Mouse (Mus musculus) stomach, embryonic 14.5 days (tissue): ENCODE results near the gene Nr6a1. TPM values are rescaled to one million over a fixed set of nuclear protein-coding genes. Genes with fewer than 3 reads are reported as not detected.
A peak's percentile ranks its signal among the peaks of the same experiment; 100 is the strongest.

Source experiments
- ATAC-seq: fragments of 200-750 bp; cut with Nextera tagmentation; 2 replicates; pipeline ENCODE4 v1.8.0; 2017; ENCODE audit warnings: low read depth, moderate TSS enrichment; ENCODE audit not compliant: insufficient number of reproducible peaks, insufficient read depth, low FRiP score
- H3K27ac ChIP-seq: fragments of 300-500 bp; sonication (generic); 2 replicates; pipeline ENCODE4 v1.5.1; 2014; ENCODE audit warnings: mild to moderate bottlenecking, low read length, moderate library complexity, mixed read lengths
- H3K27me3 ChIP-seq: fragments of 300-500 bp; sonication (generic); 2 replicates; pipeline ENCODE4 v1.6.1; 2014; ENCODE audit warnings: low read length, control low read depth, mixed read lengths; ENCODE audit not compliant: control insufficient read depth, insufficient read depth
- H3K36me3 ChIP-seq: fragments of 300-500 bp; sonication (generic); 2 replicates; pipeline ENCODE4 v1.6.1; 2014; ENCODE audit warnings: mild to moderate bottlenecking, control low read depth, low read length, moderate library complexity, mixed read lengths; ENCODE audit not compliant: control insufficient read depth, insufficient read depth
- H3K4me1 ChIP-seq: fragments of 300-500 bp; sonication (generic); 2 replicates; pipeline ENCODE4 v1.6.1; 2014; ENCODE audit warnings: low read length, control low read depth, mixed read lengths; ENCODE audit not compliant: control insufficient read depth, insufficient read depth
- H3K4me2 ChIP-seq: fragments of 300-500 bp; sonication (generic); replicated peaks from 2 replicates; pipeline ENCODE4 v1.6.1; 2014; ENCODE audit warnings: low read depth, low read length, control low read depth
- H3K4me3 ChIP-seq: fragments of 300-500 bp; sonication (generic); 2 replicates; pipeline ENCODE4 v1.5.1; 2014; ENCODE audit warnings: low read depth, low read length, control low read depth
- H3K9ac ChIP-seq: fragments of 300-500 bp; sonication (generic); replicated peaks from 2 replicates; pipeline ENCODE4 v1.6.1; 2014; ENCODE audit warnings: low read depth, mild to moderate bottlenecking, control low read depth, low read length, moderate library complexity, mixed read lengths
- H3K9me3 ChIP-seq: fragments of 300-500 bp; sonication (generic); 2 replicates; pipeline ENCODE4 v1.6.1; 2016; ENCODE audit warnings: low read depth, low read length, control low read depth; ENCODE audit not compliant: control insufficient read depth
- WGBS: fragments of 180-500 bp; shearing (Covaris S2); extraction: QIAGEN DNeasy Blood & Tissue Kit; methylation state at CpG from one replicate; pipeline ENCODE4 v1.1.7; 2014; 5-methylcytosine and 5-hydroxymethylcytosine counted together
- polyA plus RNA-seq: library from polyadenylated mRNA; unstranded; fragments of >200 nt; fragmentation: Nextera tagmentation; extraction: Ambion mirVana; gene quantifications from 2 replicates; pipeline ENCODE4 v1.2.1, GENCODE M21; 2014

Nr6a1 gene
- polyA plus RNA-seq, 1 experiment from 2014 or later: 2.6 TPM

- Histone ChIP-seq H3K27me3 (no peaks in the 10 kb centered on the region), H3K4me2 (no peak overlapping the region), H3K36me3 (no peaks in the 10 kb centered on the region), H3K9me3 (no peaks in the 10 kb centered on the region), H3K9ac (no peak overlapping the region), H3K4me1 (peaks cover 5% of the 10 kb centered on the region; the same call in 1 of the 2 replicates), H3K4me3 (no peak overlapping the region), H3K27ac (no peak overlapping the region)
- ATAC-seq: no peak
- 75% methylated on average over 2 of the region's 2 CpGs for WGBS
Observed at GRCm38 (mm10) chr2:38777326-38777725, 150.2 kb downstream of the Nr6a1 start.

- Histone ChIP-seq H3K9me3 (no peaks in the 10 kb centered on the region), H3K36me3 (no peaks in the 10 kb centered on the region), H3K27me3 (no peaks in the 10 kb centered on the region), H3K9ac (no peak overlapping the region), H3K27ac (no peak overlapping the region), H3K4me1 (peaks cover 8% of the 10 kb centered on the region; the same call in 1 of the 2 replicates), H3K4me2 (no peak overlapping the region), H3K4me3 (no peak overlapping the region)
- WGBS: 80% methylated on average over 2 of the region's 2 CpGs
- no peak for ATAC-seq
Observed at GRCm38 (mm10) chr2:38774936-38775335, 152.6 kb downstream of the Nr6a1 start.

GRCm38 (mm10) chr2:38771478-38771797, 156.1 kb downstream of the Nr6a1 start:
- Histone ChIP-seq H3K4me3 (no peak overlapping the region), H3K9ac (no peak overlapping the region), H3K4me1 (peaks cover 8% of the 10 kb centered on the region; the same call in 1 of the 2 replicates), H3K27me3 (no peaks in the 10 kb centered on the region), H3K4me2 (no peak overlapping the region), H3K9me3 (no peaks in the 10 kb centered on the region), H3K27ac (no peak overlapping the region; the same call in 1 of the 2 replicates), H3K36me3 (no peaks in the 10 kb centered on the region)
- ATAC-seq: peak; percentile 28; the same call in 1 of the 2 replicates
- 31% methylated on average over 2 of the region's 2 CpGs for WGBS

DNA sequence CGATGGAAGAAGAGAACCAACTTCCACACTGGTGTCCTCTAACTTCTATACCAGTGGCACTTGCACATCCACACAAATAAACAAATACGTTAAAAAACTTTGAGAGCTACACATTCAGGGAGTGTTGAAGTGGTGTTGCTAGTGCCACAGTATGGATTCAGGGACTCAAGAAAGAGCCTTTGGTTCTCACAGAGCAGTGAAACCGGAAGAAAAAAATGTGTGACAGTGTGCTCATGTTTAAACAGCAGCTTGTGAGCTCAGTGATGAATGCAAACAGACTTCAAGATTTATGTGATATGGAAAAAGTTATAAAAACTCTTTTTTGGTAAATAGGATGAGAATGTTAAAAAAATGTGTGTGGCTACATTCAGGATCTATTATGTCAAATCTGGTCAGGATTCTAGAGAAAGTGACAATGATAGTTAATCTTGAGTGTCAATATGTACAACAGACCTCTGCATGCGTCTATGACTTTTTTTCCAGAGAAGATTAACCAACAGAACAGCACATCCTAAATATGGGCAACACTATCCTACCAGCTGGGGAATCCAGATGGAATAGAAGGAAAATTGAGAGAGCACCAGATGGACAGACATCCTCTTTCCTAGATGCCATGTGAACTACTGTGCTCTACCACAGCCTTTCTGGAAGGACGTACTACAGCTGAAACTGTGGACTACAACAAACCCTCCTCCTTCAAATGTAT, 156.6 kb downstream of the Nr6a1 start:
- H3K4me2 ChIP-seq: no peak overlapping the region
- H3K4me1 ChIP-seq: peaks cover 8% of the 10 kb centered on the region; the same call in 1 of the 2 replicates
- no peak overlapping the region for H3K9ac ChIP-seq
- WGBS: 51% methylated on average over 5 of the region's 5 CpGs
- H3K36me3 ChIP-seq: no peaks in the 10 kb centered on the region
- H3K27ac ChIP-seq: no peak overlapping the region; the same call in 1 of the 2 replicates
- no peaks in the 10 kb centered on the region for H3K27me3 ChIP-seq
- H3K4me3 ChIP-seq: no peak overlapping the region
- no peaks in the 10 kb centered on the region for H3K9me3 ChIP-seq
- no peak for ATAC-seq

GRCm38 (mm10) chr2:38767177-38767931, 160.1 kb downstream of the Nr6a1 start:
- H3K9ac ChIP-seq: no peak overlapping the region
- no peak overlapping the region for H3K27ac ChIP-seq
- no peak for ATAC-seq
- no peaks in the 10 kb centered on the region for H3K36me3 ChIP-seq
- no peaks in the 10 kb centered on the region for H3K27me3 ChIP-seq
- H3K4me1 ChIP-seq: peaks cover 8% of the 10 kb centered on the region; the same call in 1 of the 2 replicates
- no peak overlapping the region for H3K4me3 ChIP-seq
- H3K9me3 ChIP-seq: no peaks in the 10 kb centered on the region
- 75% methylated on average over 4 of the region's 4 CpGs for WGBS
- no peak overlapping the region for H3K4me2 ChIP-seq

DNA sequence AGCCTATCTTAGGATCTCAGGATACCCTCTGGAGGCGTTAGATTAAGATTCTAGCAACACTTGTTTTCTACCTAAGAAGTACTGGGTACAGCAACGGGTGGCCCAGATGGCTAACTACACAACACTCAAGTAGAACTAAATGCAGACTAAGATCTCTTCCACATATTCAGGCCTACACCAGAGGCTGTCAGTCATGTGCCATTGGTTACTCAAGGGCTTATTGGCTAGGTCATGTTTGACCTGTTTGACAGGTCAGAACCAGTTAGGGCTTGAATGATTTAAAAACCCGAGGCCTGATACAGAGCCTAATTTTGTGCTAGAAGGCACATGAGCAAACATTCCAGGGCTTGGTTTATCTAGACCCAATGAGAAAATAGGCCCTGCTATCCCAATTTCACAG, 187.6 kb downstream of the Nr6a1 start:
- H3K27me3 ChIP-seq: no peaks in the 10 kb centered on the region
- no peak overlapping the region for H3K4me3 ChIP-seq
- no peak overlapping the region for H3K4me2 ChIP-seq
- no peaks in the 10 kb centered on the region for H3K9me3 ChIP-seq
- peak; percentile 46; the same call in 1 of the 2 replicates for ATAC-seq
- no peaks in the 10 kb centered on the region for H3K36me3 ChIP-seq
- no peak overlapping the region for H3K27ac ChIP-seq
- H3K4me1 ChIP-seq: no peaks in the 10 kb centered on the region
- no peak overlapping the region for H3K9ac ChIP-seq
- 79% methylated on average over 3 of the region's 3 CpGs for WGBS

DNA sequence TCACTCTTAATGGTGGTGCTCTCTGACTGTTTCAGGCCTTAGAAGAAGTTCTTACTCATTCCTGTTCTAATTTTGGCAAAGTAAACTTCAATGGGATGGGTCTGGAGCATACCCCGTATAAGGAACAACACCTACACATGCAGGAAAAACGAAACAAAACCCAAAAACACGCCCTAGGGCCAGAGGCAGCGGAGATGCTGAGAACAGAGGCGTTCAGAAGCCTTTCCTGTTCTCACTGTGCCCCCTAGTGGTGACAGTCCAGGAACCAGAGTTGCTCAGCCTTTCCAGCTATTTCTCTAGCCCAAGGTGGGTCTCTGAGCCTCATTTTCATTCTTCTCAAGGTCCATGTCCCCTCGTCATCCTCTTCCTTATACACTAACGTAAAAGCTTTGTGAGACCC, 188.1 kb downstream of the Nr6a1 start:
- Histone ChIP-seq H3K4me2 (no peak overlapping the region), H3K4me3 (no peak overlapping the region), H3K9ac (no peak overlapping the region), H3K9me3 (no peaks in the 10 kb centered on the region), H3K4me1 (no peaks in the 10 kb centered on the region), H3K27me3 (no peaks in the 10 kb centered on the region), H3K27ac (no peak overlapping the region), H3K36me3 (no peaks in the 10 kb centered on the region)
- ATAC-seq: no peak; the same call in 1 of the 2 replicates
- WGBS: 26% methylated on average over 7 of the region's 7 CpGs

DNA sequence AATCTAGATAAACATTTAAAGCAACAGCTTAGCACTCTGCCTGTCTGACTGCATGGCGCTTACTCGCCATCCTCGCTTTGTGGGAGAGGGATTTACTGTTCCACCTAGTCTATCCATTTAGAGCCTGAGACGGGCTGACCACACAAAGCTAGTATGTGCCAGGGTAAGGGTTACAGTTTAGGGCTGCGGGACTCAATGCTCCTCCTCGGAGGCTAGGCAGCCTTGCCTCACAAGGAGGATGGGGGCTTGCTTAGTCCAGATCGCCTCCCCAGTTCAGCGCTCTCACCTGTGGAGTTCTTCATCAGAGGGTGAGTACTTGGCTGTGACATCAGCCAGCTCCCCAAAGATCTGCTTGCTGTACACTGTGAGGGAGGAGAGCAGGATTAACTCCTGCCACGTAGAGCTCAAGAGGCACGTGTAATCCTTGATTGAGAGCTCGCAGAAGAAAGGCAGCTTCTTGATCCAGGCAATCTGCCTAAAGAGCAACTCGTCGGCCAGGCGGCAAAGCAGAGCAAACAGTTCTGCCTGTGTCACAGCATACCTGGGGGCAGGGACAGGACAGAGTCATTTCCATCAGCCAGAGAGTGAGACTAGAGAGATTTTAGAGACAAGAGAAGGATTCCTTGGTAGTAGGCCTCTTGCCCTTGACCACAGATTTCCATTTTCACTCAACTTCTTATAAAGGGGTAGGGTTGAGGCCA, 188.7 kb downstream of the Nr6a1 start:
- Histone ChIP-seq H3K4me2 (no peak overlapping the region), H3K27ac (no peak overlapping the region), H3K9ac (no peak overlapping the region), H3K4me1 (no peaks in the 10 kb centered on the region), H3K36me3 (no peaks in the 10 kb centered on the region), H3K4me3 (no peak overlapping the region), H3K27me3 (no peaks in the 10 kb centered on the region), H3K9me3 (no peaks in the 10 kb centered on the region)
- WGBS: 82% methylated on average over 14 of the region's 14 CpGs
- no peak for ATAC-seq
